Mouse (Mus musculus) thymus, adult 2 months (tissue): Measurements from ENCODE around the gene Slc2a12. TPM values are rescaled to one million over a fixed set of nuclear protein-coding genes. Genes with fewer than 3 reads are reported as not detected.

Experiments
- DNase-seq: peaks from one replicate; pipeline ENCODE4 v3.0.0; 2021
- H3K27ac ChIP-seq: fragments of 200-500 bp; 2 replicates; pipeline ENCODE4 v1.5.1; 2012; ENCODE audit warnings: low read length, control low read depth; ENCODE audit not compliant: control insufficient read depth, insufficient read depth
- H3K27me3 ChIP-seq: fragments of 200-500 bp; 2 replicates; pipeline ENCODE4 v1.6.1; 2012; ENCODE audit warnings: mild to moderate bottlenecking, low read length, moderate library complexity, mixed read lengths; ENCODE audit not compliant: control insufficient read depth, insufficient read depth
- H3K36me3 ChIP-seq: fragments of 200-500 bp; 2 replicates; pipeline ENCODE4 v1.6.1; 2012; ENCODE audit warnings: mild to moderate bottlenecking, low read length, moderate library complexity; ENCODE audit not compliant: control insufficient read depth, insufficient read depth
- H3K4me1 ChIP-seq: fragments of 200-500 bp; replicated peaks from 2 replicates; pipeline ENCODE4 v1.6.1; 2012; ENCODE audit warnings: low read length; ENCODE audit not compliant: control insufficient read depth, insufficient read depth
- H3K4me3 ChIP-seq: fragments of 200-500 bp; 2 replicates; pipeline ENCODE4 v1.5.1; 2012; ENCODE audit warnings: mild to moderate bottlenecking, low read length, control low read depth, moderate library complexity; ENCODE audit not compliant: control insufficient read depth, insufficient read depth
- CTCF ChIP-seq: fragments of 200-500 bp; IDR thresholded peaks from 2 replicates; pipeline ENCODE4 v1.5.1; 2012; ENCODE audit warnings: mild to moderate bottlenecking, control low read depth, low read length, moderate library complexity, borderline replicate concordance; ENCODE audit not compliant: control insufficient read depth, poor library complexity, insufficient read depth; ENCODE audit errors: extremely low read depth
- POLR2A ChIP-seq: fragments of 200-500 bp; IDR thresholded peaks from 2 replicates; pipeline ENCODE4 v1.6.1; 2012; ENCODE audit warnings: mild to moderate bottlenecking, low read length, control low read depth, moderate library complexity; ENCODE audit not compliant: control insufficient read depth, poor library complexity, insufficient read depth; ENCODE audit errors: extremely low read depth
- WGBS: fragments of 180-500 bp; shearing (Covaris S2); methylation state at CpG from one replicate; pipeline ENCODE4 v1.1.7; 2018; 5-methylcytosine and 5-hydroxymethylcytosine counted together
- polyA plus RNA-seq: library from polyadenylated mRNA; depleted of rRNA; stranded (reverse); fragments of >200 nt; gene quantifications from 2 replicates; pipeline ENCODE4 v1.2.3, GENCODE M21; 2012

Gene Slc2a12
- polyA plus RNA-seq, 1 experiment: 0.88 TPM

GRCm38 (mm10) chr10:22698158-22698953 is 53.5 kb downstream of the Slc2a12 start:
- TF ChIP-seq CTCF (no peak), POLR2A (no peak)
- no peaks in the 10 kb centered on the region for H3K27me3 ChIP-seq
- WGBS: 95% methylated on average over 9 of the region's 9 CpGs
- 0 out of 2 replicates have a peak, but pooled peaks cover 4% of the 10 kb centered on the region for H3K36me3 ChIP-seq
- no peak overlapping the region for H3K27ac ChIP-seq
- H3K4me1 ChIP-seq: peaks cover 16% of the 10 kb centered on the region
- DNase-seq: no peak
- H3K4me3 ChIP-seq: no peak overlapping the region

DNA sequence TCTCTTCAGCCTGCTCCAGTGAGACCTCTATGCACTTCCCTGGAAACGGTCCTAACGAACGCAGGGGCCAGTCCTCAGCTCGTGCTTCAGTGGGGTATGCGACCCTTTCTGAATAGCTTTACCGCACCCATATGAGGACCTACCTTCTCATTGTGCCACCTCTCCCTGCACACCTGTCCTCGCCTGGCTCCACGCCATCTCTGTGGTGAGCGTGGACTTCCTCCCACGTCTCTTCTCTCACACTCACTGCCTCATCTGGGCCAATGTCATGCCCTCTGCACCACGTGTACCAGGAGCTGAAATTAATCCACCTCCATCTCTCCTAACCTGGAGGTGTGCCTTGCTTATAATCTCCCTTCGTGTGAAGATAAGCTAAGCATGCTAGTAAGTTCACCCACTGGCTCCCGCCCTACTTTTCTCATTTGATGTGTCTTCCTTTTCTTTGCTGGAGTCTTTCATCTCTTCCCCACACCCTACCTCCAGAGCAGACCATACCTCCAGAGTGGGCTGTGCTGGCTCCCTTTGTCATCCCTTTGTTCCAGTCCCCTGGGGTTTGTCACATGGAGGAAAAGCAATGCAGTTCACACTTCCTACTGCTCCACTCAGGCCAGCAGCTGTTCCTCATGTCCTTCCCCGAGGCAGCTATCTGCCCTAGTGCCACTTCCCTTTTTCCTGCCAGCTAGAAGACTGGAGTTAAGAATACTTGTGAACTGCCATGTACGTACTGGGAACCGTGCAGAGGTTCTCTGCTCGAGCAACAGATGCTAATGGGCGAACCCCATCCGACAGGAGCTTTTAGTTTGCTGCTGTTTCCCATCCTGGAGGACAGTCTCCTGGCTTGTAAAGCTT is 54.9 kb downstream of the Slc2a12 start:
- Histone ChIP-seq H3K4me1 (peaks cover 16% of the 10 kb centered on the region), H3K27ac (no peak overlapping the region), H3K4me3 (no peak overlapping the region), H3K27me3 (no peaks in the 10 kb centered on the region), H3K36me3 (peaks cover 4% of the 10 kb centered on the region; the same call in 1 of the 2 replicates)
- TF ChIP-seq POLR2A (no peak), CTCF (no peak)
- 44% methylated on average over 19 of the region's 19 CpGs for WGBS
- DNase-seq: no peak

GRCm38 (mm10) chr10:22700773-22701172 is 56.0 kb downstream of the Slc2a12 start:
- H3K27ac ChIP-seq: no peak overlapping the region
- peaks cover 16% of the 10 kb centered on the region for H3K4me1 ChIP-seq
- DNase-seq: no peak

DNA sequence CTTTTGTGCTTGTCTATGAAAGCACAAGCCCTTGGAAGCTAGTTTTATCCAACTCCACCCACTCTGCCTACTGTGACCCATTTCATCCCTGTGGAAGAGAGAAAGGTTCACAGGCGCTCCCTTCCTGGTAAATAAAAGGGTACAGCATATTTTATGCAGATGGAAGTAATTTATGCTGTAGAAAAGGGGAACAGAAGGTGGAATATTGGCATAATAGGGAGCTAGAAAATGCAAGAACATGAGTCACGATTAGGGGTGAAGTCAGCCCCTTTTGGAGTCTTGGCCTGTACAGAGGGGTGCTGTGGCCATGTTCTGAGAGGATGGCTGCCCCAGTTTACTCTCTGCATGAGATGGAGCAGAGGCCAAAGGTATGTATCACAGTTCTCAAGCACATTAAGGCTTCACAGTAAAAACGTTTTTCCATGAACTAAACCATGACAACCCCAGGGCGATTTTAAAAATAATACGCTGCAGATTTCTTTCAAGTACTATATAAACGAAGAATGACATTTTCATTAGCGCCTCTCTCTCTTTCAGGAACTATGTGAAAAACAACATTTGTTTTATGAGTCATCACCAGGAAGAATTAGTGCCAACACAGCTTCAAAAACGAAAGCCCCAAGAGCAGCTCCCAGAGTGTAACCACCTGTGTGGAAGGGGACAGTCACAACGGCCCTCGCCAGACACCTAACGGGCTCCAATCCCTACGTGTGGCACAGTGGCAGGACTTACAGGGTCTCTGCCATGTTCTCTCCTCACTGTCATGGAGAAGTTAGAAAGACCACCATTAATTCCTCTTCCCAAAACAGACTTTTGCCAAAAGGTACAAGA is 56.9 kb downstream of the Slc2a12 start:
- Histone ChIP-seq H3K4me1 (peaks cover 16% of the 10 kb centered on the region), H3K36me3 (peaks cover 11% of the 10 kb centered on the region), H3K27ac (no peak overlapping the region), H3K4me3 (no peak overlapping the region), H3K27me3 (no peaks in the 10 kb centered on the region)
- DNase-seq: no peak
- TF ChIP-seq POLR2A: no peak
- no peak for TF ChIP-seq CTCF
- 92% methylated on average over 12 of the region's 12 CpGs for WGBS

More at GRCm38 (mm10) chr10:22700773-22701172, 56.0 kb downstream of the Slc2a12 start:
- Histone ChIP-seq H3K27me3 (no peaks in the 10 kb centered on the region), H3K36me3 (peaks cover 8% of the 10 kb centered on the region), H3K4me3 (no peak overlapping the region)
- TF ChIP-seq CTCF (no peak), POLR2A (no peak)
- 55% methylated on average over 9 of the region's 9 CpGs for WGBS

DNA sequence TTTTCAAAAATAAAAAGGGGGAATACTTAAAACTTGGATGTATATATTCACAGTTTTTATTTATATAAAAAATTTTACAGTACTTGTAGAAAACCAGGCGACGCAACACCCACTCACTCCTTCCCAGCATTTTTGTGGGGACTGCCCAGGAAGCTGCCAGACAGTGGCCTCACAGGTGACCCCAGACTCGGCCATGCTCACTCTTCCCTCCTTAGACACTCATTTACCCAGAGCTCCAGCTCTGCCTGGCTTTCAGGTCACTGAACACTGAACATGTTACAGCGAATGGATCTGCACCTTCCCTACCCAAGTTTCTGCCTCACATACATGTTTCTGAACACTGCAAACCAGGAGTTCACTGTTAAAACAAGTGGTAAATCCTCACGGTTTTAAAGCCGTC is 59.0 kb downstream of the Slc2a12 start:
- Histone ChIP-seq H3K27me3 (no peaks in the 10 kb centered on the region), H3K36me3 (peaks cover 31% of the 10 kb centered on the region), H3K4me1 (peaks cover 16% of the 10 kb centered on the region), H3K27ac (no peak overlapping the region), H3K4me3 (no peak overlapping the region)
- TF ChIP-seq CTCF: no peak
- TF ChIP-seq POLR2A: no peak
- 98% methylated on average over 6 of the region's 6 CpGs for WGBS
- DNase-seq: no peak
